Mouse (Mus musculus): ENCODE measurements around the gene Flt3l. TPM values are rescaled to one million over a fixed set of nuclear protein-coding genes. Genes with fewer than 3 reads are reported as not detected.

Gene Flt3l
- polyA plus RNA-seq, 1 experiment from 2014 or later, result 2.5 TPM

DNA sequence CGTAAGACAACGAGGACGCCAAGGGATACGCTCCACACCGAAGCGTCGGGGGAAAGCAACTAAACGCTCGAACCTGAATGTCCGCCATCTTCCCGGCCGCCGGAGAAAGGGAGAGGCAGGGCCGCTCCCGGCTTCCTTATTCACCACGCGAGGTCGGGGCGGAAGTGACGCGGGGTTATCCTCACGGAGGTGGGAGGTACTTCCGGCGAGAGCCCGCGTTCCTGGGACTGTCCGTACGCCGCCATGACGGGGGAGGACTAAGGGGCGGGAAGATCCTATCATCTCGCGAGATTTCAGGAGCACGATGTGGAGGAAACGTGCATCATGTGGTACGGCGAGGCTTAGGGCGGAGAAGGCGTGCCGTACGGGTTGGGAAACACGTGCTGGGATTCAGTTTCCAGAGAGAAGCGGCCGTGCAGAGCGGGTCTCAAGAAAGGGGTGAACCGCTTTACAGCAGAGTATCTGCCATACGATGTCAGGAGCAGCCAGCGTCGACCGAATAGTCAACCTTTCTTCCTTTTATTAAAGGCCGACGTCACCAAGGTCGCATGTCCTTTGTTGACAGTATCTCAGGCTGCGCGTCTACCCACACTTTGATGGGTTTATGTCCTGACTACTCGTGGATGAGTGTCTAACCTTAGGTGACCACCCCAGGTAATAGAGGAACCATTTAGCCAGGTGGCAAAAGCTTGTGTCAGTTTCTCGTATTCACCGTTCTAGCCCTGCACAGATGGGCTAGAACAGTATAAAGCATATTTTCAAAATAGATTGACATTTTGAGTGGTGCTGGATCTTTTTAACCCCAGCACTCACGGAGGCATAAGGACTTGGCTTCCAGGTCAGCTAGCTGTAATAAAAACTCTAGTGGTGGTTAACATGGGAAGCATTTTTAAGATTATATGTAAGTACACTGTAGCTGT is 11.7 kb downstream of the Flt3l start, which contains the start of gene Rps11:
Gene Rps11 (minus strand): TSS at position 216 of the 920 bp plus-strand sequence.
- peaks cover 44% of the 10 kb centered on the region for H3K36me3 ChIP-seq (ENCODE audit: control insufficient read depth, insufficient read depth, low read length)
- WGBS, result under 1% methylated on average over 59 of the region's 59 CpGs
- H3K4me1 ChIP-seq (ENCODE audit: control insufficient read depth, insufficient read depth, low read length), result peaks cover 36% of the 10 kb centered on the region

DNA sequence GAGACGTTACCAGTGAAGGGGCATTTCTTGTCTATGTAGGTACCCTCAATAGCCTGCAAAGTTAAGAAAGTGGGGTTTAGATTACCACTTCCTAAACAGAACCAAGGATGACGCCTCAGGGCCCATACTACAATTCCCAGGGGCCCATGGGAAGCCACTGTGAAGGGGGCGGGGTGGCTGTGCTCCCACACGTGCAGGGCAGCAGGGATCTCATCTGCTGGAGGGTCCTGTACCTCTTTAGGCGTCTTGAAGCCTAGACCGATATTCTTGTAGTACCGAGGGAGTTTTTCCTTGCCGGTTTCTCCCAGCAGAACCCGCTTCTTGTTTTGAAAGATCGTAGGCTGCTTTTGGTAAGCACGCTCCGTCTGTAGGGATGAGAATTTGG is 13.1 kb downstream of the Flt3l start:
- Histone ChIP-seq H3K36me3 (ENCODE audit: control insufficient read depth, insufficient read depth, low read length) (peaks cover 46% of the 10 kb centered on the region), H3K4me3 (ENCODE audit: low read length) (peak overlapping the region; percentile 93), H3K9me3 (ENCODE audit: control insufficient read depth, low read length) (no peaks in the 10 kb centered on the region), H3K27ac (ENCODE audit: low read length) (peak overlapping the region; percentile 86), H3K9ac (ENCODE audit: low read depth, low read length) (peak overlapping the region; percentile 97), H3K4me1 (ENCODE audit: control insufficient read depth, insufficient read depth, low read length) (peaks cover 36% of the 10 kb centered on the region), H3K27me3 (replicated peaks; ENCODE audit: control insufficient read depth, insufficient read depth, low read length) (no peaks in the 10 kb centered on the region), H3K4me2 (ENCODE audit: low read depth, low read length) (peak overlapping the region; percentile 64)
- WGBS, result 13% methylated on average over 12 of the region's 12 CpGs
- ATAC-seq, result no peak

More for the DNA sequence above, 11.7 kb downstream of the Flt3l start, which contains the start of gene Rps11:
- peak; percentile 81 for ATAC-seq
- Histone ChIP-seq H3K27me3 (replicated peaks; ENCODE audit: control insufficient read depth, insufficient read depth, low read length) (no peaks in the 10 kb centered on the region), H3K4me3 (ENCODE audit: low read length) (peak within 1 kb of the TSS; percentile 93), H3K9me3 (ENCODE audit: control insufficient read depth, low read length) (no peaks in the 10 kb centered on the region), H3K4me2 (ENCODE audit: low read depth, low read length) (peak within 1 kb of the TSS; percentile 64), H3K9ac (ENCODE audit: low read depth, low read length) (peak within 1 kb of the TSS; percentile 97), H3K27ac (ENCODE audit: low read length) (peak within 1 kb of the TSS; percentile 86)

DNA sequence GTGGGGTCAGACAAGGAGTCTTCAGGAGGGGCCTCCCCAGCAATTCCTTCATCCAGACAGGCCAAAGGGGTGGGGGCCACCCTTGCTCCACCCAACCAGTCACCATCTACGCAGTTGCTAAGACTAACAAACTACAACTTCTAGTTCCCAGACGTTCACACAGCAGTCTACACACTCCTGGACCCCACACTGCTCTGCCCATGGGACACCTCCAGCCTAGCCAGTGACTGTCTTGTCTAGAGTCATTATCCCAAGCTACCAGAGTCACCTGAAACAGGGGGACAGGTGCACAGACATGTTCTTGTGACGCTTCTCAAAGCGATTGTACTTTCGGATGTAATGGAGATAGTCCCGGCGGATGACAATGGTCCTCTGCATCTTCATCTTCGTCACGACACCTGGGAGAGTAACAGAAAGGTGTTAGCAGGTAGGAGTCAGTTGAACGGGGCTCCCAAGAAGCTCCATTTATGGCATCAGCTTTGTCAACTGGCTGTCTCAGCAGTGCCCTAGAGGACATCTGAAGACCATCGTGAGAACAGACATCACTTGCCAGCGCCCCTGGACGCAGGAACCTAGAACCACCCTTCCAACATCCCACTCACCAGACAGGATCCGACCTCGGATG is 13.6 kb downstream of the Flt3l start:
- 78% methylated on average over 15 of the region's 15 CpGs for WGBS
- peaks cover 46% of the 10 kb centered on the region for H3K36me3 ChIP-seq (ENCODE audit: control insufficient read depth, insufficient read depth, low read length)
- peak overlapping the region; percentile 86; the same call in 1 of the 2 replicates for H3K27ac ChIP-seq (ENCODE audit: low read length)
- H3K4me1 ChIP-seq (ENCODE audit: control insufficient read depth, insufficient read depth, low read length), result peaks cover 36% of the 10 kb centered on the region
- no peak for ATAC-seq
- no peaks in the 10 kb centered on the region for H3K27me3 ChIP-seq (replicated peaks; ENCODE audit: control insufficient read depth, insufficient read depth, low read length)
- H3K9ac ChIP-seq (ENCODE audit: low read depth, low read length), result peak overlapping the region; percentile 97
- peak overlapping the region; percentile 64 for H3K4me2 ChIP-seq (ENCODE audit: low read depth, low read length)
- H3K9me3 ChIP-seq (ENCODE audit: control insufficient read depth, low read length), result no peaks in the 10 kb centered on the region
- peak overlapping the region; percentile 93 for H3K4me3 ChIP-seq (ENCODE audit: low read length)

DNA sequence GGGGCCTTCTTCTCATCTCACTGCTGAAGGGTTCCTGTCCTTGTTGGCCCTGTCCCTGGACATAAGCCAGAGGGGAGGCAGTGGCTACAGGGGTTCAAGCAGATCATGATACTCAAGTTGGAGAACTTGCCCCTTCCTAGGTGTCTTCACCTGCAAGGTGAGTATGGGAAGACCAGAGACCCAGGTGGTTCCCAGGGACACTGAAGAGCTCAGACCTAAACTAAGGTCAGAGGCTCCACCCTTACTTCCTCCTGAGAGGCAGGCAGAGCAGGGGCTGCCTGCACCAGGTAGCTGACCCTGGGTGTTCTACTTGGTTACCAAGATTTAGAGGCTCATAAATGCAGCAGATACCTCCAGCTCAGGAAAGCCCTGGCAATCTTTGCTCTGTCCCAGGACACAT is 14.3 kb downstream of the Flt3l start:
- Histone ChIP-seq H3K4me2 (ENCODE audit: low read depth, low read length) (peak overlapping the region; percentile 64), H3K4me3 (ENCODE audit: low read length) (peak overlapping the region; percentile 6), H3K4me1 (ENCODE audit: control insufficient read depth, insufficient read depth, low read length) (peaks cover 39% of the 10 kb centered on the region), H3K9me3 (ENCODE audit: control insufficient read depth, low read length) (no peaks in the 10 kb centered on the region), H3K27me3 (replicated peaks; ENCODE audit: control insufficient read depth, insufficient read depth, low read length) (no peaks in the 10 kb centered on the region), H3K36me3 (ENCODE audit: control insufficient read depth, insufficient read depth, low read length) (peaks cover 43% of the 10 kb centered on the region), H3K9ac (ENCODE audit: low read depth, low read length) (peak overlapping the region; percentile 55), H3K27ac (ENCODE audit: low read length) (peak overlapping the region; percentile 60)
- ATAC-seq, result no peak

DNA sequence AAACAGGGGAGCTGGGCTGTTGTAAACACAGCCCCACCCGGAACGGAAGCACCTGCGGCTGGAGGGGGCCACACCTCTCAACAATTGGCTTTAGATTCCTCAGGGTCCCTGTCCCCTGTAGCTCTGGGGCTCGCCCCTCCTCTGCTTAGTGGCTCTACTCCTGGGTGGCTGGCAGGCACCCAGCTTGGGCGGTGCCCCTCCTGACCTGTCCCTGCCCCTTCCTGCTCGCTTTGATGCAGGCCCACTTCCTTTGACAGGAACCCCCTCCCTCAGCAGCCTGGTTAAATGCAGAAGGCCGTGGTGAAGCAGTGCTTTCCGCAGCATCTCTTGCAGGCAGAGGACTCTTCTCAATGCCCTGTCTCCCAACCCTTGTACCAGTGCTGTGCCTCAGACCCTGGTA is 14.8 kb downstream of the Flt3l start:
- Histone ChIP-seq H3K4me1 (ENCODE audit: control insufficient read depth, insufficient read depth, low read length) (peaks cover 34% of the 10 kb centered on the region), H3K27ac (ENCODE audit: low read length) (peak overlapping the region; percentile 60), H3K36me3 (ENCODE audit: control insufficient read depth, insufficient read depth, low read length) (peaks cover 38% of the 10 kb centered on the region), H3K27me3 (replicated peaks; ENCODE audit: control insufficient read depth, insufficient read depth, low read length) (no peaks in the 10 kb centered on the region), H3K9me3 (ENCODE audit: control insufficient read depth, low read length) (no peaks in the 10 kb centered on the region), H3K4me3 (ENCODE audit: low read length) (peak overlapping the region; percentile 6; the same call in 1 of the 2 replicates), H3K4me2 (ENCODE audit: low read depth, low read length) (peak overlapping the region; percentile 64; the same call in 1 of the 2 replicates), H3K9ac (ENCODE audit: low read depth, low read length) (peak overlapping the region; percentile 55)
- WGBS, result 50% methylated on average over 8 of the region's 8 CpGs
- no peak for ATAC-seq

DNA sequence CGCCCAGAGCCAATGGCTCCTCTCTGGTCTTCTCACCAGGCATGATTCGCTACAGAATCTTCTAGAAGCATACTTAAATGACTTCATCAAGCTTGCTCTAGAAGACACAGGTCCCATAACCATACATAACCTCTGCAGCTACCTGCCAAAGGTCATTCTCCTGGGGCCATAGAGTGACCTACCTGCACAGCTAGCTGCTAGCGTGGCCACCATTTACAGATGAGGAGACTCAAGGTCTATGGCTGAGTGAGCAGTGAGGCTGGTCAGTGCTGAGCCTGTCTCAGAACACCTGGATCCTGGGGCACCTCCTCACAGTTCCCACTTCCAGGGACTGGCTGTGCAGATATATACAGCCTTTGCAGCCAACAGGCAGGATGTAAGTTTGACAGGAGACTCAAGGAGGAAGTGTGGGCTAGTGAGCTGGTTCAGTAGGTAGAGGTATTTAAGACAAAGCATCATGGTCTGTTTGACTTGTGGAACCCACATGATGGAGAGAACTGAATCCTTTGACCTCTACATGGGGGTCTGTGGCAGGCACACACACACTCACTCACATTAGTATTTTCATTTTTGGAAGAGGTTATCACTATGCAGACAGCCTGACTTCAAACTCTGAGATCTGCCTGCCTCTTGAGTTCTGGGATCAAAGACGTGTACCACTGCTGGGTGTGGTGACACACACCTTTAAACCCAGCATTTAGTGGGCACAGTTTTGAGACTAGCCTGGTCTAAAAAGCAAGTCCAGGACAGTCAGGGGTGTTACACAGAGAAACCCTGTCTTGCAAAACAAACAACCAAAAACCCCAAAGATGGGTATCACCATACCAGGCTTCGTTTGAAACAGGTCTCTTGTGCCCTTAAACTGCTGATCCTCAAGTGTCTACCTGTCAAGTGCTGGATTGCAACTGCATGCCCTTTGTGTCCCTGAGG is 16.2 kb downstream of the Flt3l start:
- Histone ChIP-seq H3K9ac (ENCODE audit: low read depth, low read length) (no peak overlapping the region), H3K9me3 (ENCODE audit: control insufficient read depth, low read length) (no peaks in the 10 kb centered on the region), H3K36me3 (ENCODE audit: control insufficient read depth, insufficient read depth, low read length) (peaks cover 27% of the 10 kb centered on the region), H3K4me2 (ENCODE audit: low read depth, low read length) (no peak overlapping the region), H3K27ac (ENCODE audit: low read length) (peak overlapping the region; percentile 60), H3K4me1 (ENCODE audit: control insufficient read depth, insufficient read depth, low read length) (peaks cover 28% of the 10 kb centered on the region), H3K4me3 (ENCODE audit: low read length) (no peak overlapping the region), H3K27me3 (replicated peaks; ENCODE audit: control insufficient read depth, insufficient read depth, low read length) (no peaks in the 10 kb centered on the region)
- 72% methylated on average over 5 of the region's 5 CpGs for WGBS
- ATAC-seq, result no peak

DNA sequence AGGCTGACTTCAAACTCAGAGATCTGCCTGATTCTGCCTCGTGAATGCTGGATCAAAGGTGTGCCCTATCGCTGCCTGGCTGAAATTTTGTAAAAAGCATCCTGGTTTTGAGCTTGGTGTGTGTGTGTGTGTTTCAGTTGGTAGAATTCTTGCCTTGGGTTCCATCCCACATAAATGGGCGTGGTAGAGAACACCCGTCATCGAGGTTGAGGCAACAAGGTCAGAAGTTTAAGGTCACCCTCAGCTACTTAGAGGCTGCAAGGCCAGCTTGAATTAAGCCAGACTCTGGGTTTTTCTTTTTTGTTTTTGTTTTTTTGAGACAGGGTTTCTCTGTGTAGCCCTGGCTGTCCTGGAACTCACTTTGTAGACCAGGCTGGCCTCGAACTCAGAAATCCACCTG is 17.9 kb downstream of the Flt3l start:
- Histone ChIP-seq H3K9me3 (ENCODE audit: control insufficient read depth, low read length) (no peaks in the 10 kb centered on the region), H3K9ac (ENCODE audit: low read depth, low read length) (no peak overlapping the region), H3K36me3 (ENCODE audit: control insufficient read depth, insufficient read depth, low read length) (peaks cover 26% of the 10 kb centered on the region), H3K27ac (ENCODE audit: low read length) (no peak overlapping the region), H3K27me3 (replicated peaks; ENCODE audit: control insufficient read depth, insufficient read depth, low read length) (no peaks in the 10 kb centered on the region), H3K4me3 (ENCODE audit: low read length) (no peak overlapping the region), H3K4me2 (ENCODE audit: low read depth, low read length) (no peak overlapping the region), H3K4me1 (ENCODE audit: control insufficient read depth, insufficient read depth, low read length) (peaks cover 25% of the 10 kb centered on the region)
- ATAC-seq, result no peak
- 82% methylated on average over 6 of the region's 6 CpGs for WGBS

DNA sequence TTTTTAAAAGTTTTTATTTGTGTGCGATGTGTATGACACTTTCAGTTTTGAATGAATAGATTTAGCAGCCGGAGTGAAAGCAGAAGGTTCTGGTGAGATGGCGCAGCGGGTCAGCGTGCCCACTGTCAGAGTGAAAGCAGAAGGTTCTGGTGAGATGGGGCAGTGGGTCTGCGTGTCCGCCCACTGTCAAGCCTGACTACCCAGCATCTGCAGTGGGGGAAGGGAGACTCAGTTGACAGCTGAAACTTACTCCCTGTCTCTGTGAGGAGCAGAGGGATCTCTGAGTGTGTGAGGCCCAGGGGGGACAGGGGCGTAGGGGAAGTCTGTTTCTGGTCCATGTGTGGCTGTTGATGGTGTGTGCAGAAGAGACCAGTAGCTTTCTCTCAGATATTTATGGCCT is 18.7 kb downstream of the Flt3l start:
- Histone ChIP-seq H3K36me3 (ENCODE audit: control insufficient read depth, insufficient read depth, low read length) (peaks cover 22% of the 10 kb centered on the region), H3K27ac (ENCODE audit: low read length) (0 out of 2 replicates have a peak overlapping the region, but pooled peaks have one; percentile 15), H3K9me3 (ENCODE audit: control insufficient read depth, low read length) (no peaks in the 10 kb centered on the region), H3K4me2 (ENCODE audit: low read depth, low read length) (no peak overlapping the region), H3K27me3 (replicated peaks; ENCODE audit: control insufficient read depth, insufficient read depth, low read length) (no peaks in the 10 kb centered on the region), H3K4me1 (ENCODE audit: control insufficient read depth, insufficient read depth, low read length) (peaks cover 21% of the 10 kb centered on the region), H3K9ac (ENCODE audit: low read depth, low read length) (no peak overlapping the region), H3K4me3 (ENCODE audit: low read length) (no peak overlapping the region)
- ATAC-seq, result no peak
- WGBS, result 75% methylated on average over 8 of the region's 8 CpGs
